Mouse (Mus musculus): ENCODE measurements around the gene Nop58. TPM values are rescaled to one million over a fixed set of nuclear protein-coding genes. Genes with fewer than 3 reads are reported as not detected.
"Not testable (repeated sequence)": the region's sequence is repeated elsewhere in the genome, so short reads cannot be mapped to it uniquely, and the experiment has no call there.

Nop58 gene
- total RNA-seq, 1 experiment: 569 TPM

GRCm38 (mm10) chr1:59646502-59646901 lies 38.3 kb upstream of the Nop58 start:
- H3K9ac ChIP-seq (ENCODE audit: insufficient read depth, low read depth, low read length, poor library complexity, severe bottlenecking); H3K4me1 ChIP-seq (ENCODE audit: control insufficient read depth in 2 of 2, insufficient read depth in 2 of 2, low read length in 2 of 2, poor library complexity in 1 of 2); in situ Hi-C loops (cut with MboI; ENCODE audit: low sequenced_read_pairs in 2 of 2, unreplicated experiment in 2 of 2); H3K4me3 ChIP-seq (ENCODE audit: insufficient read depth in 1 of 2, low read depth in 1 of 2, low read length in 2 of 2, poor library complexity in 1 of 2, severe bottlenecking in 1 of 2); H3K9me3 ChIP-seq (ENCODE audit: control insufficient read depth, insufficient read depth, low read depth, low read length); H3K36me3 ChIP-seq (ENCODE audit: control insufficient read depth, insufficient read depth, low read length, poor library complexity, severe bottlenecking); H3K27ac ChIP-seq (ENCODE audit: insufficient read depth, low read depth, low read length, poor library complexity, severe bottlenecking); DNase-seq (ENCODE audit: low read depth, low spot score): not testable (repeated sequence)
- TF ChIP-seq MAFK (IDR thresholded peaks at IDR 0.05; ENCODE audit: insufficient read depth, low read depth, low read length): 0 out of 2 replicates have a peak, but pooled peaks have one; percentile 34

GRCm38 (mm10) chr1:59651201-59651819 lies 33.5 kb upstream of the Nop58 start:
- TF ChIP-seq ZC3H11A (IDR thresholded peaks at IDR 0.05; ENCODE audit: borderline replicate concordance, low read depth, low read length) (no peak), ZNF384 (IDR thresholded peaks at IDR 0.05; ENCODE audit: low read depth, low read length) (no peak), CHD2 (IDR thresholded peaks at IDR 0.05; ENCODE audit: low read depth, low read length) (no peak), MAFK (IDR thresholded peaks at IDR 0.05; ENCODE audit: insufficient read depth, low read depth, low read length) (no peak), HCFC1 (IDR thresholded peaks at IDR 0.05; ENCODE audit: borderline replicate concordance, insufficient read depth, low read length) (no peak)
- H3K27ac ChIP-seq (ENCODE audit: insufficient read depth, low read depth, low read length, poor library complexity, severe bottlenecking): no peak overlapping the region
- H3K9me3 ChIP-seq (ENCODE audit: control insufficient read depth, insufficient read depth, low read depth, low read length): no peaks in the 10 kb centered on the region
- DNase-seq (ENCODE audit: low read depth, low spot score): no peak
- H3K9ac ChIP-seq (ENCODE audit: insufficient read depth, low read depth, low read length, poor library complexity, severe bottlenecking): no peak overlapping the region
- H3K4me1 ChIP-seq (ENCODE audit: control insufficient read depth in 2 of 2, insufficient read depth in 2 of 2, low read length in 2 of 2, poor library complexity in 1 of 2): no peaks in the 10 kb centered on the region
- in situ Hi-C loops (cut with MboI; ENCODE audit: low sequenced_read_pairs in 2 of 2, unreplicated experiment in 2 of 2): no loop called here
- H3K36me3 ChIP-seq (ENCODE audit: control insufficient read depth, insufficient read depth, low read length, poor library complexity, severe bottlenecking): peaks cover 7% of the 10 kb centered on the region
- no peak overlapping the region for H3K4me3 ChIP-seq (ENCODE audit: insufficient read depth in 1 of 2, low read depth in 1 of 2, low read length in 2 of 2, poor library complexity in 1 of 2, severe bottlenecking in 1 of 2)

- in situ Hi-C loops (cut with MboI; ENCODE audit: low sequenced_read_pairs in 2 of 2, unreplicated experiment in 2 of 2): no loop called here
- Histone ChIP-seq H3K4me1 (ENCODE audit: control insufficient read depth in 2 of 2, insufficient read depth in 2 of 2, low read length in 2 of 2, poor library complexity in 1 of 2) (no peaks in the 10 kb centered on the region), H3K9me3 (ENCODE audit: control insufficient read depth, insufficient read depth, low read depth, low read length) (no peaks in the 10 kb centered on the region), H3K9ac (ENCODE audit: insufficient read depth, low read depth, low read length, poor library complexity, severe bottlenecking) (no peak overlapping the region), H3K4me3 (ENCODE audit: insufficient read depth in 1 of 2, low read depth in 1 of 2, low read length in 2 of 2, poor library complexity in 1 of 2, severe bottlenecking in 1 of 2) (no peak overlapping the region), H3K27ac (ENCODE audit: insufficient read depth, low read depth, low read length, poor library complexity, severe bottlenecking) (no peak overlapping the region), H3K36me3 (ENCODE audit: control insufficient read depth, insufficient read depth, low read length, poor library complexity, severe bottlenecking) (peaks cover 7% of the 10 kb centered on the region)
- no peak for TF ChIP-seq MAFK (IDR thresholded peaks at IDR 0.05; ENCODE audit: insufficient read depth, low read depth, low read length)
- no peak for TF ChIP-seq HCFC1 (IDR thresholded peaks at IDR 0.05; ENCODE audit: borderline replicate concordance, insufficient read depth, low read length)
- no peak for TF ChIP-seq ZC3H11A (IDR thresholded peaks at IDR 0.05; ENCODE audit: borderline replicate concordance, low read depth, low read length)
- no peak for TF ChIP-seq ZNF384 (IDR thresholded peaks at IDR 0.05; ENCODE audit: low read depth, low read length)
- no peak for TF ChIP-seq CHD2 (IDR thresholded peaks at IDR 0.05; ENCODE audit: low read depth, low read length)
- no peak for DNase-seq (ENCODE audit: low read depth, low spot score)
These were observed 31.4 kb upstream of the Nop58 start for GRCm38 (mm10) chr1:59653243-59653911.

GRCm38 (mm10) chr1:59656244-59657171 lies 28.3 kb upstream of the Nop58 start:
- no peak for DNase-seq (ENCODE audit: low read depth, low spot score)
- Histone ChIP-seq H3K9me3 (ENCODE audit: control insufficient read depth, insufficient read depth, low read depth, low read length) (no peaks in the 10 kb centered on the region), H3K36me3 (ENCODE audit: control insufficient read depth, insufficient read depth, low read length, poor library complexity, severe bottlenecking) (peaks cover 7% of the 10 kb centered on the region), H3K4me1 (ENCODE audit: control insufficient read depth in 2 of 2, insufficient read depth in 2 of 2, low read length in 2 of 2, poor library complexity in 1 of 2) (peaks cover 0 to 4% of the 10 kb centered on the region in 2 experiments; a peak in 1 of 4 replicates), H3K4me3 (ENCODE audit: insufficient read depth in 1 of 2, low read depth in 1 of 2, low read length in 2 of 2, poor library complexity in 1 of 2, severe bottlenecking in 1 of 2) (no peak overlapping the region), H3K9ac (ENCODE audit: insufficient read depth, low read depth, low read length, poor library complexity, severe bottlenecking) (no peak overlapping the region), H3K27ac (ENCODE audit: insufficient read depth, low read depth, low read length, poor library complexity, severe bottlenecking) (no peak overlapping the region)
- TF ChIP-seq HCFC1 (IDR thresholded peaks at IDR 0.05; ENCODE audit: borderline replicate concordance, insufficient read depth, low read length) (no peak), MAFK (IDR thresholded peaks at IDR 0.05; ENCODE audit: insufficient read depth, low read depth, low read length) (no peak), CHD2 (IDR thresholded peaks at IDR 0.05; ENCODE audit: low read depth, low read length) (no peak), ZC3H11A (IDR thresholded peaks at IDR 0.05; ENCODE audit: borderline replicate concordance, low read depth, low read length) (no peak), ZNF384 (IDR thresholded peaks at IDR 0.05; ENCODE audit: low read depth, low read length) (no peak)
- in situ Hi-C loops (cut with MboI; ENCODE audit: low sequenced_read_pairs in 2 of 2, unreplicated experiment in 2 of 2): no loop called here
